Mouse (Mus musculus): Measurements from ENCODE around the gene Gla. TPM values are rescaled to one million over a fixed set of nuclear protein-coding genes. Genes with fewer than 3 reads are reported as not detected.

The Gla gene
- polyA plus RNA-seq (2015; fragmentation: Nextera tagmentation; extraction: Ambion mirVana): 3.1 and 5.0 TPM in 2 replicates

DNA sequence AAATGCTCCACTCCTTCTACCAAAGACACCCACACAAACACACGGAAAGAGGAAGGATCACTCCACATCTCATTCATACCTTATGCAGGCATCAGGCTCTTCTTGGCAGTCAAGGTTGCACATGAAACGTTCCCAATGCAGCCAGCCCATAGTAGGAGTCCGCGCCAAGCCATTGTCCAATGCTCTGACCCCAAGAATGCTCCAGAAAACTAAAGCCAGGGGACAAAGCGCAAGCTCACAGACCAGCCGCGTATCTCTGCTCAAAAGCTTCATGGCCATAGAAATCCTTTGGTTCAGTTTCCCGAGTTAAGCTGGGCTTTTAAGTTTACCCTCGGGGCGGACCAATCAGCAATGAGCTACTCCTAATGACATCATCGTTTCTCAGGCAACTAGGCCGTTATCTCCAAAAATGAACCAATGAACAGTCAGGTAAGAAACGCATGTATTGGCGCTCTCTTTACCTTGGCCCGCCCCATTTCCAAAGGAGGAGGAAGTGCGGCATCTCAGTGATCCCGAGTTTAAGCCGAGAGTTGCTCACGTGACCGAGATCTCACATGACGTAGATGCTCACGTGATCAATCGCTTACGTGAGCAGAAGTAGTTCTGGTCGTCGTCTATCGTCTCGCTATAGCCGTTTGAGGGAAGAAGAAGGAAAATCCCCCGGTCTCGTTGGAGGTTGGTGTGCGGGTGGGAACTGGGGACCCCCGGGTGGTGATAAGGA, at the start of gene Gla, which contains the start of gene Hnrnph2:
Gla (minus strand) TSS at position 467 of the 721 bp plus-strand sequence.
Hnrnph2 (plus strand) TSS at position 521 of the 721 bp plus-strand sequence.
- 17% methylated on average over 33 of the region's 33 CpGs for WGBS
- peaks cover 17% of the 10 kb centered on the region; the same call in 1 of the 2 replicates for H3K4me1 ChIP-seq (replicated peaks)
- peak within 1 kb of the TSS; percentile 95 for H3K27ac ChIP-seq (replicated peaks)
- H3K36me3 ChIP-seq: no peaks in the 10 kb centered on the region
- peak within 1 kb of the TSS; percentile 58 for H3K4me2 ChIP-seq
- H3K9ac ChIP-seq: peak within 1 kb of the TSS; percentile 54
- H3K27me3 ChIP-seq: no peaks in the 10 kb centered on the region
- ATAC-seq (ENCODE audit: low FRiP score, low read depth): peak; percentile 99
- peak within 1 kb of the TSS; percentile 55 for H3K4me3 ChIP-seq
- H3K9me3 ChIP-seq: no peaks in the 10 kb centered on the region

- peak overlapping the region; percentile 16; the same call in 1 of the 2 replicates for H3K4me3 ChIP-seq
- H3K4me1 ChIP-seq (replicated peaks): no peaks in the 10 kb centered on the region
- no peak overlapping the region for H3K9ac ChIP-seq
- ATAC-seq (ENCODE audit: low FRiP score, low read depth): peak; percentile 82; the same call in 1 of the 2 replicates
- WGBS: 24% methylated on average over 11 of the region's 11 CpGs
- H3K27ac ChIP-seq (replicated peaks): no peak overlapping the region
- H3K9me3 ChIP-seq: no peaks in the 10 kb centered on the region
- H3K27me3 ChIP-seq: no peaks in the 10 kb centered on the region
- no peaks in the 10 kb centered on the region for H3K36me3 ChIP-seq
- peak overlapping the region; percentile 39; the same call in 1 of the 2 replicates for H3K4me2 ChIP-seq
These were observed 47.2 kb upstream of the Gla start for GRCm38 (mm10) chrX:134648031-134648692.

- ATAC-seq (ENCODE audit: low FRiP score, low read depth): no peak
- Histone ChIP-seq H3K4me2 (no peak overlapping the region), H3K27ac (replicated peaks) (no peak overlapping the region), H3K4me3 (no peak overlapping the region), H3K4me1 (replicated peaks) (no peaks in the 10 kb centered on the region), H3K9ac (no peak overlapping the region), H3K9me3 (no peaks in the 10 kb centered on the region), H3K27me3 (no peaks in the 10 kb centered on the region), H3K36me3 (no peaks in the 10 kb centered on the region)
- 79% methylated on average over 8 of the region's 8 CpGs for WGBS
These were observed 46.5 kb upstream of the Gla start for GRCm38 (mm10) chrX:134647421-134647820.

- no peak overlapping the region for H3K9ac ChIP-seq
- 91% methylated on average over 1 of the region's 1 CpGs for whole genome bisulfite sequencing
- H3K4me2 ChIP-seq: no peak overlapping the region
- H3K4me1 ChIP-seq (replicated peaks): no peaks in the 10 kb centered on the region
- no peaks in the 10 kb centered on the region for H3K36me3 ChIP-seq
- H3K9me3 ChIP-seq: no peaks in the 10 kb centered on the region
- no peak overlapping the region for H3K27ac ChIP-seq (replicated peaks)
- H3K27me3 ChIP-seq: no peaks in the 10 kb centered on the region
- no peak overlapping the region for H3K4me3 ChIP-seq
- ATAC-seq (ENCODE audit: low FRiP score, low read depth): no peak
These were observed 45.4 kb upstream of the Gla start for GRCm38 (mm10) chrX:134646338-134646737.

GRCm38 (mm10) chrX:134641000-134641760, 40.3 kb upstream of the Gla start:
- no peak for ATAC-seq (ENCODE audit: low FRiP score, low read depth)
- WGBS: 74% methylated on average over 10 of the region's 10 CpGs
- no peaks in the 10 kb centered on the region for H3K27me3 ChIP-seq
- H3K9me3 ChIP-seq: no peaks in the 10 kb centered on the region
- H3K27ac ChIP-seq (replicated peaks): no peak overlapping the region
- H3K4me2 ChIP-seq: no peak overlapping the region
- H3K9ac ChIP-seq: no peak overlapping the region
- H3K4me3 ChIP-seq: no peak overlapping the region
- H3K4me1 ChIP-seq (replicated peaks): no peaks in the 10 kb centered on the region
- no peaks in the 10 kb centered on the region for H3K36me3 ChIP-seq

- H3K9me3 ChIP-seq: no peaks in the 10 kb centered on the region
- ATAC-seq (ENCODE audit: low FRiP score, low read depth): no peak
- H3K4me3 ChIP-seq: no peak overlapping the region
- H3K4me1 ChIP-seq (replicated peaks): no peaks in the 10 kb centered on the region
- 78% methylated on average over 3 of the region's 3 CpGs for WGBS
- no peak overlapping the region for H3K9ac ChIP-seq
- H3K27me3 ChIP-seq: no peaks in the 10 kb centered on the region
- H3K27ac ChIP-seq (replicated peaks): no peak overlapping the region
- H3K36me3 ChIP-seq: no peaks in the 10 kb centered on the region
- H3K4me2 ChIP-seq: no peak overlapping the region
These were observed 34.9 kb upstream of the Gla start for GRCm38 (mm10) chrX:134635860-134636259.

- ATAC-seq (ENCODE audit: low FRiP score, low read depth): no peak
- Histone ChIP-seq H3K27me3 (no peaks in the 10 kb centered on the region), H3K27ac (replicated peaks) (no peak overlapping the region), H3K4me1 (replicated peaks) (no peaks in the 10 kb centered on the region), H3K9ac (no peak overlapping the region), H3K4me2 (no peak overlapping the region), H3K9me3 (no peaks in the 10 kb centered on the region), H3K4me3 (no peak overlapping the region), H3K36me3 (no peaks in the 10 kb centered on the region)
- WGBS: 50% methylated on average over 3 of the region's 3 CpGs
These were observed 34.2 kb upstream of the Gla start for GRCm38 (mm10) chrX:134635111-134635510.

DNA sequence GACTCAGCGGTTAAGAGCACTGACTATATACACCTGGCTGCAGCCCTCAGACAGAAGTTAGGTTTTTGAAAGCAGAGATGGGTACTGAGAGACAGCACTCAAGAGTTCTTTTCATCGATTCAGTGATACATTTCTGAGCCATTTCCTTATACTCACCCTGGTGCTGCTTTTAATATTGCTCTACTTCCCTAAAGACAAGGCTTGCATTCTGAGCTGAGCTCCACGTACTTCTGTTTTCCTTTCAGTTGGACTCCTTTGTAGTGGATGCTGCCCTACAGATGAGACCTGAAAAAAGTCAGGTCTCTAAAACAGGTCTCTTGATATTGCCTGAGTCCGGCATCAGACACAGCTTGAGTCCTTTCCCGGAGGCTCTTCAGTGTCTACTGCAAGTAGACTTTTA, 31.8 kb upstream of the Gla start:
- 91% methylated on average over 5 of the region's 5 CpGs for WGBS
- Histone ChIP-seq H3K27me3 (no peaks in the 10 kb centered on the region), H3K36me3 (no peaks in the 10 kb centered on the region), H3K27ac (replicated peaks) (no peak overlapping the region), H3K4me3 (no peak overlapping the region), H3K9me3 (no peaks in the 10 kb centered on the region), H3K9ac (no peak overlapping the region), H3K4me2 (no peak overlapping the region), H3K4me1 (replicated peaks) (no peaks in the 10 kb centered on the region)
- no peak for ATAC-seq (ENCODE audit: low FRiP score, low read depth)

GRCm38 (mm10) chrX:134628200-134628599, 27.3 kb upstream of the Gla start:
- no peaks in the 10 kb centered on the region for H3K36me3 ChIP-seq
- no peak overlapping the region for H3K27ac ChIP-seq (replicated peaks)
- no peak overlapping the region for H3K4me2 ChIP-seq
- H3K4me3 ChIP-seq: no peak overlapping the region
- H3K27me3 ChIP-seq: no peaks in the 10 kb centered on the region
- 83% methylated on average over 2 of the region's 2 CpGs for WGBS
- no peak for ATAC-seq (ENCODE audit: low FRiP score, low read depth)
- H3K9ac ChIP-seq: no peak overlapping the region
- H3K4me1 ChIP-seq (replicated peaks): no peaks in the 10 kb centered on the region
- H3K9me3 ChIP-seq: no peaks in the 10 kb centered on the region

DNA sequence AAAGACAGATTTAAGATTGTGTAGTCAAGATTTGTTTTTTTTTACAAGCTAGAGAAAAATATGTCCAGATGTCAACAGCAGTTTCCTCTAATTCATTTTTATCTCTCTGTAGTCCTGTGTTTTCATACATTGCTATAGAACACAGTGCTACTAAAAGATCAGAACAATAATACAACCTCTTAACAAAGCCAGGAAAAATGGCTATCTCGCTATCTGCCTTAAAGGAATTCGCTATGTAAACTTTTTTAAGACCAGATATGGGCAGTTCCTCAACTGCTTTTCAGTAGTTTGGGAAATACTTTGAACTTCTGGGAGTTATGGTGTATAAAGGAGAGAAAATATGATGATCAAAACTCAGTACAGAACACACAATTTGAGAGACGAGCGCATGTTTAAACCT, 22.4 kb upstream of the Gla start:
- Histone ChIP-seq H3K4me3 (no peak overlapping the region), H3K4me1 (replicated peaks) (0 out of 2 replicates have a peak, but pooled peaks cover 6% of the 10 kb centered on the region), H3K9me3 (no peaks in the 10 kb centered on the region), H3K36me3 (no peaks in the 10 kb centered on the region), H3K4me2 (no peak overlapping the region), H3K9ac (no peak overlapping the region), H3K27ac (replicated peaks) (no peak overlapping the region), H3K27me3 (no peaks in the 10 kb centered on the region)
- WGBS: 91% methylated on average over 4 of the region's 4 CpGs
- ATAC-seq (ENCODE audit: low FRiP score, low read depth): no peak

- WGBS: 87% methylated on average over 3 of the region's 3 CpGs
- no peaks in the 10 kb centered on the region for H3K9me3 ChIP-seq
- no peak overlapping the region for H3K4me3 ChIP-seq
- no peak overlapping the region for H3K9ac ChIP-seq
- no peaks in the 10 kb centered on the region for H3K36me3 ChIP-seq
- no peak overlapping the region for H3K27ac ChIP-seq (replicated peaks)
- no peaks in the 10 kb centered on the region for H3K27me3 ChIP-seq
- H3K4me2 ChIP-seq: no peak overlapping the region
- H3K4me1 ChIP-seq (replicated peaks): 0 out of 2 replicates have a peak, but pooled peaks cover 6% of the 10 kb centered on the region
- no peak for ATAC-seq (ENCODE audit: low FRiP score, low read depth)
These were observed 20.8 kb upstream of the Gla start for GRCm38 (mm10) chrX:134621685-134622084.
